Mouse (Mus musculus) kidney, adult 2 months (tissue): ENCODE measurements around the gene Unc45b.
"Not testable (repeated sequence)": the region's sequence is repeated elsewhere in the genome, so short reads cannot be mapped to it uniquely, and the experiment has no call there.

Experiments used
- CTCF ChIP-seq: fragments of 200-500 bp; conservative IDR thresholded peaks from 2 replicates; pipeline ENCODE4 v1.5.1; 2011; ENCODE audit warnings: low read depth, mild to moderate bottlenecking, control low read depth, low read length, moderate library complexity, mixed read lengths; ENCODE audit not compliant: insufficient read depth, insufficient read length
- POLR2A ChIP-seq: fragments of 200-500 bp; IDR thresholded peaks from one replicate; pipeline ENCODE4 v1.6.1; 2011; ENCODE audit warnings: low read depth, low read length, control low read depth

DNA sequence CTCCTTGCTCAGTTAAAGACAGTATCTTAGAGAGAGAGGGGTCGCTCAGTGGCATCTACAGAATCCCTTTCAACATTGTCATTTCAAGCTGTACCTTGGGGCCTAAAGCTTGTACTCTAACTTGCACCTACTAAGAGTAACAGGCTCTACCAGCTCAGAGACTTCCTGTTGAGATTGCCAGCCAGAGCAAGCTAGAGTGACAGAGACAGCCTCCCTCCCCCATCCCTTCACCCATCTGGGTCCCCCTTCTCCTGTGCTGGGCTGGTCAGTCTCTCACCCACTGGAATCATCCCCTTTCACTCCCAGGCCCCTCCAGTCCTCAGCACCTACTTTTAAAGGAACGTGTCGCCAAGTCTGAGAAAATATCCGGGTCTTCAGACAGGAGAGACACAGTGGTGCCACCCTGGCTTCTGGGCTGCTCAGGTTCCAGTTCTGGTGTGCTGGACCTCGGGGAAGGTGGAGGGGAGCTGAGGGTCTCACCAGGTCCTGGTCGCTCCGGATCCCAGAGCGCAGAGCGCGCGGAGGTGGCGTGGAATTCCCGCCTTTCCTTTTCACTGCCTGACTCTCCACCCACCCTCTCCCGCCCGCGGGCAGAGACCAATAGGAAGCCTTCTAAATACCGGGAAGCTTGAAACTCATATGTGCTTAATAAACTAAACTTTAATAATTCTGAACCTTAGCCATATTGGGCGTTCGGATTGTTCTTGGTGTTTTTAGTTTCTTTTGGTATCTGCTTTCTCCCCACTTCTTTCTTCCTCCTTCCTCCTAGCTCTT is 80.4 kb downstream of the Unc45b start:
- TF ChIP-seq POLR2A, CTCF: not testable (repeated sequence)
